Mouse (Mus musculus): ENCODE results near the gene Mlxip.

DNA sequence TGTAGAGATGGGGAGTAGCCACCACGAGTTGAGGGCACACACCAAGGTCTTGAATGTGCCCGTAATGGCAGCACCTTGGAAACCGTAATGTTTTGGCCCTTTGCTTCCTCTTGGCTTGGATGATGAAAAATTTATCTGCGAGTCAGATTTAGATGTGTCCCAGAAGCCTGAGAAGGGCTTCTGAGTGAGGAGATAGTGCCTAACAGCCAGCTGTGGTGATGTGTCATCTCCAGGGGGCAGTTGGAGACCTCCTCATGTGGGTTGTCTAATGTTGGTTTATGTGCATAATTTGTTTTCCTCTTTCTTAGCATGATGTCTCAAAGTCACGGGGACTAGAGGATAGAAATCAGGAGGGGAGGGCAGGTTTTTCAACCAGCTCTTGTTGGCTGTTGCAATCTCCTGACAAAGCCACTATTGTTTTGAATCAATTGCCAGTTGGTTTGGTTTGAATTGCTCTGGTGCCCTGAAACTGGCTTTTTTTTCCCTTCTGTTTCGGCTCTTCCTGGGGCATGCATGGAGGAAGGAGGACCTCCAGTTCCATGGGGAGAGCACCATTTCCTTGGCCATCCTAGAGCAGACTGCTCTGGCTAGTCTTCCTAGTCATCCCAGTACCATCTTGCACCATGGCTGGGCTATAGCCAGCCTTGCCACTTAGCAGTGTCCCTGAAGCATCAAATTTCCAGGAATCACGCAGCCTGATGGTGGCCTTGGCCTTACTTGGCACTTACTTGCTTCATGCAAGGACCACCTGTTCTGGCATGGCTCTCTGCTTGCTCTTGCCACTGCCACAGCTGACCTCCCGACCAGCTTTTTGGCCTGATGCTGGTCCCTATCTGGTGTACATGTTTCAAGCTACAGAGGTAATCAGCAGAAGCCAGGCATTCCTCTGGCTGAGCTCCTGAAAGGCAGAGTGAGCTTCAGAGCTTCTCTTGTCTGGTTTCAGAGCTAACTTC lies 22.2 kb downstream of the Mlxip start:
- no peak for TF ChIP-seq POLR2A (IDR thresholded peaks at IDR 0.05; ENCODE audit: borderline replicate concordance, extremely low read depth, insufficient read depth, insufficient read length, poor library complexity, severe bottlenecking)
- TF ChIP-seq CTCF (IDR thresholded peaks at IDR 0.05; ENCODE audit: borderline replicate concordance, extremely low read depth, insufficient read depth, insufficient read length): no peak
